Mouse (Mus musculus): ENCODE measurements around the gene Socs5.

The Socs5 gene

GRCm38 (mm10) chr17:87158597-87158996 lies 51.1 kb downstream of the Socs5 start:
- in situ Hi-C loops (cut with MboI; ENCODE audit: unreplicated experiment in 2 of 2): no loop called here

DNA sequence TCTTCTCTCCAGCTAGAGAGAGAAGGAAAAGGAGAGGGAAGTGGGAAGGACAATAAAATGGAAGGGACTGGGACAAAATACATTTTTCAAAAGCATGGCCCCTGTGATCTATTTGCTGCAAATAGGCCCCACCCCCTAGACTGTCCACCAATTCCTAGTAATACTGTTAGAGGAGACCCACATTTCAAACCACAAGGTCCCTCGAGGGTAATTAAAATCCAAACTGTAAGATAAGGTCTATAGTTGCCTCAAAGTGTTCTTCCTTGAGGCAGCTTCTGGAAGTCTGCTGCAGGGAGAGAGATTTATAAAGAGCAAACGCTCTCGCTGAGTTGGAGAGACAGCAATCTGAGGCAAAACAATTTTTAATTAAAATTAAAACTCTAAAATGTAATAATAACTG lies 52.8 kb downstream of the Socs5 start:
- in situ Hi-C loops (cut with MboI; ENCODE audit: unreplicated experiment in 2 of 2): no loop called here

GRCm38 (mm10) chr17:87164312-87164922 lies 56.9 kb downstream of the Socs5 start:
- in situ Hi-C loops (cut with MboI; ENCODE audit: unreplicated experiment in 2 of 2): no loop called here

DNA sequence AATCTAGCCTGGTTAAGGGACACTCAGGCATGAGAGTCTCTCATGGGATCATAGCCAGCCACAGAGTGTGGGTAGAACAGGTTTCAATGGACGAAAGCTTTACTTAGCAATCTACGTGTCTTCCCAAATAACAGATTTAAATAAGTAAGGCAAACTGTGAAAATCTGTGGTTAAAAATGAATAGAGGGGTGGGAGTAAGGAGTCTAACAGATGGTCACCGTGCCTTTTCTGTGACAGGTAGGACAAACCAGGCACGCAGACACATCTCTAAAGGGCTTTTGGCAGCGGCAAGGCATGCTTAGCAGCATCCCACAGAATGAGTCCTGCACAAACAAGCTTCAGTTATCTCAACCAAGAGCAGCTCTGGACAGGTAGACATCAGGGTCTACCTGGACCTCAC lies 59.9 kb downstream of the Socs5 start:
- in situ Hi-C loops (cut with MboI; ENCODE audit: unreplicated experiment in 2 of 2): no loop called here

DNA sequence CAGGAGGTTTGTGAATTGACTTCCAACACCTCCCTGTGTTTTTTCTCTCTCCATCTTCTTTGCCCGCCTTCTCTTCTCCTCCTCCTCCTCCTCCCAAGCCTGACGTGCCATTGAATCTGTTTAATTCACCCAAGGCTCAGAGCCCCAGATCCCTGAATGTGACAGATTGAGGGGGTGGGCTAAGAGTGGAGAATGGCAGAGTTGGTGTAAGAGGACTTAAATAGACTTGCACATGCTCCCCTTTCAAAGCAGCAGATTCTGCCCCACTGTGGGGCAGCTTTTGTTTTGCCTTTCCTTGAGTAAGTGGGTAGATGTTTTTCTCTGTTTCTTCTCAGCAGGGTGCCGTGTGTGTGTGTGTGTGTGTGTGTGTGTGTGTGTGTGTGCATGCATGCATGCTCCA lies 61.6 kb downstream of the Socs5 start:
- in situ Hi-C loops (cut with MboI; ENCODE audit: unreplicated experiment in 2 of 2): no loop called here

DNA sequence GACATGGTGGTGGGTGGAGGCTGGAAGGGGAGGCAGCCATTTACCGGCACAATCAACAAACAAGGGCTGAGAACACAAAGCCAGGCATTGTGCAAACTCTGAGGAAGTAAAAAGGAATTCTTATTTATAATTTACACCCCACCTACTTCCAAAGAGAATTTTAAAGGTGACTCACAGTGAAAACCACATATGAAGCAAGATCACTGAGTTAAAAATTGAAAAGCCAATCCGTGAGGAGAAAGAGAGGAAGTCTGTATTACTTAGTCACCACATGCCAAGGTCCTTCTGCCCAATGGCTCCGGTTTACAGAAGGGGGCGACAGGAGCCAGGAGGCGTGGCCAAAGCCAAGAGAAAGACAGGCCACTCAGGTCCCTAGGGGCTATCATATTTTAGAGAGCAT lies 62.9 kb downstream of the Socs5 start:
- in situ Hi-C loops (cut with MboI; ENCODE audit: unreplicated experiment in 2 of 2): no loop called here

DNA sequence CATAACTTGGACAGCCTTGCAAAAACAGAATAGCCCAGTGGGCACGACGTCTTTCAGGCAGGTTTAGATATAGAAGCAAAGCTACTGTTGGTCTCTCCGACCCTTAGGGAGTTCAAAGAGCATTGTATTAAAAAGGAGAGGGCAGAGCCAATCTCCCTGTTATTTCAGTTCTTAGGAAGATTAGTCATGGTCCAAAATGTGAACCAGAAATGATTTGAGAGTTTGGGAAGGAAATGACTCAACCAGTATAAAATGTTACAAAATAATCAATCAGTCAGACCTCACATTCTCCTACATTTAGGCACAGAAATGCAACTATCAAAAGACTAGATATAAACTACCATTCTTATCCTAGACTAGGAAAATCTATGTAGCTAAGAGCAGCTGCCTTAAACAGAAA lies 64.6 kb downstream of the Socs5 start:
- in situ Hi-C loops (cut with MboI; ENCODE audit: unreplicated experiment in 2 of 2): no loop called here

- in situ Hi-C loops (cut with MboI; ENCODE audit: unreplicated experiment in 2 of 2): no loop called here
These were observed 66.5 kb downstream of the Socs5 start for GRCm38 (mm10) chr17:87173966-87174365.

- in situ Hi-C loops (cut with MboI; ENCODE audit: unreplicated experiment in 2 of 2): no loop called here
These were observed 67.3 kb downstream of the Socs5 start for GRCm38 (mm10) chr17:87174651-87175331.

GRCm38 (mm10) chr17:87176066-87177012 lies 68.9 kb downstream of the Socs5 start:
- in situ Hi-C loops (cut with MboI; ENCODE audit: unreplicated experiment in 2 of 2): no loop called here

- in situ Hi-C loops (cut with MboI; ENCODE audit: unreplicated experiment in 2 of 2): no loop called here
These were observed 71.4 kb downstream of the Socs5 start for GRCm38 (mm10) chr17:87178596-87179590.

DNA sequence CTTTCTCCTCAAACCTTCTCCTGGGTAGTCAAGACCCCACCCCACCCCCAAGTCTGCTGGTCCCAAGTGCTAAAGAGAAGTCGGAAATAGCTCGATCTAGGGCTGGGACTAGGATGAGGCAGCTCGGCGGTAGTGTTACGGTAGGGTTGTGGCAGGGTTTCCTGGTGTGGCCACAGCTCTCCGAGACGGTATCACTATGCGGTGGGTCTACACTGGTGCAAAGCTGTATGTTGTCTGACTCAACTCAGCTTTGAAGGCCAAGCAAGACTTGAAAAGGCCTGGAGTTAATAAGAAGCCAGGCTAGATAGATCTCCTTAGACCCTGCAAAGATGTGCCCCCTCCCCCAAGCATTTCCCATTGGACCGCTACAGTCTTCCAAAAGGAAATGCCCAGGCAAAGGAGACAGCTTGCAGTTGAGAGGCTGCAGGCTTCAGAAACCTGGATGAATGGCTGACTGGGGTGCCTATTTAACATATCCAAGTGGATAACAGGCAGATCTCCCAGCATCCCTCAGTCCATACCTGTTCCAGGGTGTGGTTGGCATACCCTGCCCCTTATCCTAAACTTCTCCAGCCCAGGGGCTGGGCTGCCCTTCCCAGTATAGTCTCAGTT lies 72.6 kb downstream of the Socs5 start:
- in situ Hi-C loops (cut with MboI; ENCODE audit: unreplicated experiment in 2 of 2): no loop called here

DNA sequence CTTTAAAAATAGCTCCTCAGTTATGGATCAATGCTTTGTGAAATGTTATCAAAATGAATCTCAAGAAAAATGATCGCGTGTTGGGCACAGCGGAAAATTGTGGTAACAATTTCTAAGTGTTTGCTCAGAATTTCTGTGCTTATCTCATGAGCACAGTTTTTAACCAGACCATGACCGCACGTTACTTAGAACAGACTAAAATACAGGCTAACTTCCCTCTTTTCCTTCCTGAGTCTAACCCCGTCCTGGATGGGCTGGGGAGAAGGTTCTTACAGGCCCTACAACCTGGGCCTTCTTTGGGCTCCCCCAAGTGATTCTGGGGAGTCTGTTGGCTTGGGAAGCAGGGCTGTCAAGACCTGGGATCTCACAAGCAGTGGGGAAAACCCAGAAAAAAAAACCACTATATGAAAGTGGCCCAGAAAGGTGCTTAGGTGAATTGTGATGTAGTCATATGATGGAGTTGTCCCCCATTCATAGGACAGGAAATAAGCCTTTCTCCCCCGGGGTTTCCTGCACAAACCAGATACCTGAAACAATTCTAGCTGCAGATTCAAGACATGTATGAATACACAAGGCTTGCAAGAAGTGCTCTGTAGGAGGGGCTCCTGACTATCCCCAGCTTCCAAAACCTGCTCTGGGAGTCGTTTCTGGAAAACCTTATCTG lies 74.3 kb downstream of the Socs5 start:
- in situ Hi-C loops (cut with MboI; ENCODE audit: unreplicated experiment in 2 of 2): no loop called here

DNA sequence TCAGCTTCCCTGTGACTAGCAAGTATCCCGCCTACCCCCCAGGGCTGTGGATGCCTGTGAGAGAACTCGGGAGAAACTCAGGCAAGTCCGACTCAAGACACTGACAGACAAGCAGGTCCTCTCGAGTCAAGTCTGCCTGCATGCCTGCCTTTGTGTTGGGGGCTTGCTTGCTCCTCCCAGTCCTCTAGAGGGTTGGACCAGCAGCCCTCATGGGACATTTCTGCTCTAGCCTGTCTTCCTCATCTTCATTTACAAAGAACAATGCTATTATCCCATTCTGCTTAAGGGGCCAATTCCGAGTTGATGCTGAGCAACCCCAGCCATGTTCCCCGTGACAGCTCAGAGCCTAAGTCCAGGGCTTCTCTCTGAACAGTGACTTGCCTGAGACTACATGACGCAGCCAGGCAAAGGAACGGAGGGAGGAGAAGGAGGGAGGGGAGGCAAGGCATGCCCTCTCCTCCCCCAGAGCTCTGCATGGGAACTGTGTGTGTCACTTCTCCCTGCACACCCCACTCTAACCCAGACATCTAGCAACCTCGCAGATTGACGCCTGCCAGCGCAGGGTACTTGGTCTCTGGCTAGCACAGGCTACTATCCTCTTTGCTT lies 78.1 kb downstream of the Socs5 start:
- in situ Hi-C loops (cut with MboI; ENCODE audit: unreplicated experiment in 2 of 2): no loop called here

GRCm38 (mm10) chr17:87187005-87187404 lies 79.5 kb downstream of the Socs5 start:
- in situ Hi-C loops (cut with MboI; ENCODE audit: unreplicated experiment in 2 of 2): no loop called here

All from v-Abl transformed pro-B cells (cell line).